Mouse (Mus musculus): ENCODE measurements around the gene Slc22a23.

Gene Slc22a23

GRCm38 (mm10) chr13:34226940-34227339, 118.0 kb downstream of the Slc22a23 start:
- no peak for DNase-seq

GRCm38 (mm10) chr13:34222985-34223384, 122.0 kb downstream of the Slc22a23 start:
- peak; percentile 82 for DNase-seq

GRCm38 (mm10) chr13:34219728-34220127, 125.3 kb downstream of the Slc22a23 start:
- no peak for DNase-seq

GRCm38 (mm10) chr13:34218776-34219175, 126.2 kb downstream of the Slc22a23 start:
- DNase-seq: no peak

GRCm38 (mm10) chr13:34214855-34215254, 130.1 kb downstream of the Slc22a23 start:
- no peak for DNase-seq

- peak; percentile 84 for DNase-seq
Measured at GRCm38 (mm10) chr13:34212735-34213212, 132.2 kb downstream of the Slc22a23 start.

- DNase-seq: no peak
Measured at GRCm38 (mm10) chr13:34211261-34211775, 133.7 kb downstream of the Slc22a23 start.

- DNase-seq: no peak
Measured at GRCm38 (mm10) chr13:34207714-34208470, 137.1 kb downstream of the Slc22a23 start.

GRCm38 (mm10) chr13:34205216-34205615, 139.8 kb downstream of the Slc22a23 start:
- DNase-seq: no peak

GRCm38 (mm10) chr13:34195676-34196075, 149.3 kb downstream of the Slc22a23 start:
- DNase-seq: no peak

- DNase-seq: no peak
Measured at GRCm38 (mm10) chr13:34193384-34193783, 151.6 kb downstream of the Slc22a23 start.

GRCm38 (mm10) chr13:34192414-34193191, 152.4 kb downstream of the Slc22a23 start:
- peak; percentile 43 for DNase-seq

- DNase-seq: peak; percentile 61
Measured at GRCm38 (mm10) chr13:34187571-34187970, 157.4 kb downstream of the Slc22a23 start.

GRCm38 (mm10) chr13:34185371-34185770, 159.6 kb downstream of the Slc22a23 start:
- no peak for DNase-seq

GRCm38 (mm10) chr13:34181624-34182023, 163.4 kb downstream of the Slc22a23 start:
- DNase-seq: no peak

GRCm38 (mm10) chr13:34174025-34174424, 171.0 kb downstream of the Slc22a23 start:
- no peak for DNase-seq

- no peak for DNase-seq
Measured at GRCm38 (mm10) chr13:34163304-34163975, 181.5 kb downstream of the Slc22a23 start.

GRCm38 (mm10) chr13:34162491-34163303, 182.3 kb downstream of the Slc22a23 start, which contains the start of gene Psmg4:
Gene Psmg4, plus strand, starts transcription at chr13:34162964.
- peak; percentile 91 for DNase-seq

GRCm38 (mm10) chr13:34159926-34160325, 185.1 kb downstream of the Slc22a23 start:
- no peak for DNase-seq

GRCm38 (mm10) chr13:34157596-34158157, 187.3 kb downstream of the Slc22a23 start:
- DNase-seq: no peak

- DNase-seq: no peak
Measured at GRCm38 (mm10) chr13:34156840-34157185, 188.2 kb downstream of the Slc22a23 start.

Measured in kidney, adult 11 months (tissue).